22 mouse cellular contexts compared by ENCODE assay signal in the genomic region with DNA sequence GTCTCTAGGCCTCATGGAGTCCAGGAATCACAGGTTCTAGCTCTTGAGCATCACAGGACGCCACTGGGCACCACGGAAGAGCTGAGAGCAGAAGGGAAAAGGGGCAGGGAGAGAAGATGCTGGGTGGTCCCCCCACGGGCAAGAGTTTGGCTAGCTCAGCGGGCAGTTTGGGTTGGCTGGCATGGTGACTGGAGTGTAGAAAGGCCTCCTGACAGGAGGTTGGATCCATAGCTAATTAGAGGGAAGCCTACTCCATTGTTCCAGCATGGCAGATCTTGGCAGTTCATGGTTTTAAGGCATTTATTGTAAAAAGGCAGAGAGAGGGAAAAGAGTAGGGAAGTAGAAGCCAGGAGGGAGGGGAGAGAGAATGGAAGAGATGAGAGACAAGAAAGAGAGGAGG.
DNase-seq lines count a peak whose midpoint lies in the region; ATAC-seq lines count a peak whose summit lies in the region.
"Had no signal": no experiment of that assay in that cellular context is flagged by ENCODE, and none has a peak within 500 bp of the region (broad histone marks: within the 10 kb centered on the region; RNA-seq: fewer than 3 reads in every experiment).

No protein-coding gene starts in this region.

- WGBS in forebrain, embryonic 13.5 days = 62% methylated on average over 4 of the region's 4 CpGs
- 75% methylated on average over 4 of the region's 4 CpGs for WGBS in forebrain, embryonic 11.5 days
- 64% methylated on average over 4 of the region's 4 CpGs for WGBS in hindbrain, embryonic 15.5 days
- 73% methylated on average over 4 of the region's 4 CpGs for WGBS in hindbrain, embryonic 10.5 days
- 66% methylated on average over 4 of the region's 4 CpGs for whole genome bisulfite sequencing in heart, embryonic 12.5 days

- H3K4me2 ChIP-seq in forebrain, embryonic 13.5 days = no peak overlapping the region
- H3K4me2 ChIP-seq in forebrain, embryonic 11.5 days (ENCODE audit: low read depth, low read length, severe bottlenecking) = no peak overlapping the region
- no peak overlapping the region for H3K4me2 ChIP-seq in hindbrain, embryonic 15.5 days
- no peak overlapping the region for H3K4me2 ChIP-seq in heart, embryonic 12.5 days
- H3K4me2 ChIP-seq: heart, embryonic 15.5 days; limb, embryonic 12.5 days; liver, embryonic 11.5 days; lung, embryonic 15.5 days had no signal

- H3K4me1 ChIP-seq in forebrain, embryonic 13.5 days = no peaks in the 10 kb centered on the region
- no peaks in the 10 kb centered on the region for H3K4me1 ChIP-seq in forebrain, embryonic 11.5 days (replicated peaks; ENCODE audit: control insufficient read depth, insufficient read depth, low read length)
- no peaks in the 10 kb centered on the region for H3K4me1 ChIP-seq in hindbrain, embryonic 15.5 days (replicated peaks)
- H3K4me1 ChIP-seq in hindbrain, embryonic 10.5 days (replicated peaks) = no peaks in the 10 kb centered on the region
- no peaks in the 10 kb centered on the region for H3K4me1 ChIP-seq in heart, embryonic 12.5 days (replicated peaks)
- H3K4me1 ChIP-seq: heart, embryonic 15.5 days; limb, embryonic 12.5 days; lung, embryonic 15.5 days; midbrain, embryonic 10.5 days had no signal

- H3K4me3 ChIP-seq in forebrain, embryonic 13.5 days = no peak overlapping the region
- no peak overlapping the region for H3K4me3 ChIP-seq in forebrain, embryonic 11.5 days (ENCODE audit: low read depth, low read length)
- H3K4me3 ChIP-seq in hindbrain, embryonic 15.5 days = no peak overlapping the region
- no peak overlapping the region for H3K4me3 ChIP-seq in hindbrain, embryonic 10.5 days
- H3K4me3 ChIP-seq in heart, embryonic 12.5 days = no peak overlapping the region
- H3K4me3 ChIP-seq: erythroblast, embryonic 14.5 days; heart, embryonic 15.5 days; limb, embryonic 12.5 days; lung, embryonic 15.5 days; midbrain, embryonic 10.5 days had no signal

- H3K9ac ChIP-seq in forebrain, embryonic 13.5 days = no peak overlapping the region
- no peak overlapping the region for H3K9ac ChIP-seq in forebrain, embryonic 11.5 days (ENCODE audit: low read length)
- H3K9ac ChIP-seq in hindbrain, embryonic 15.5 days = no peak overlapping the region
- H3K9ac ChIP-seq in heart, embryonic 12.5 days = no peak overlapping the region
- H3K9ac ChIP-seq: heart, embryonic 15.5 days; limb, embryonic 12.5 days; lung, embryonic 15.5 days had no signal

- no peaks in the 10 kb centered on the region for H3K36me3 ChIP-seq in forebrain, embryonic 13.5 days (ENCODE audit: poor library complexity, severe bottlenecking)
- no peaks in the 10 kb centered on the region for H3K36me3 ChIP-seq in forebrain, embryonic 11.5 days (ENCODE audit: control insufficient read depth, insufficient read depth, low read length)
- H3K36me3 ChIP-seq in hindbrain, embryonic 15.5 days = no peaks in the 10 kb centered on the region
- H3K36me3 ChIP-seq in hindbrain, embryonic 10.5 days = no peaks in the 10 kb centered on the region
- no peaks in the 10 kb centered on the region for H3K36me3 ChIP-seq in heart, embryonic 12.5 days
- H3K36me3 ChIP-seq: heart, embryonic 15.5 days; limb, embryonic 12.5 days; lung, embryonic 15.5 days; midbrain, embryonic 10.5 days had no signal

- no peak for DNase-seq in forebrain, embryonic 11.5 days (ENCODE audit: low spot score)
- no peak for DNase-seq in hindbrain, embryonic 10.5 days (ENCODE audit: low spot score)
- DNase-seq in right cerebral cortex, postnatal 4 days = peak; percentile 4
- no peak for DNase-seq in right cerebral cortex, postnatal 25 days
- DNase-seq: adrenal gland, postnatal 14 days; cerebellum, adult 18-20 months; gastrocnemius, postnatal 14 days; kidney, adult 9 months; kidney, postnatal 10 days; layer of hippocampus, postnatal 36 days; thymus, postnatal 14 days had no signal

- peak; percentile 85 for ATAC-seq in forebrain, embryonic 13.5 days
- no peak for ATAC-seq in forebrain, embryonic 11.5 days (replicated peaks; ENCODE audit: low FRiP score)
- peak; percentile 45; the same call in 1 of the 2 replicates for ATAC-seq in hindbrain, embryonic 15.5 days (ENCODE audit: low FRiP score, low read depth)
- ATAC-seq in heart, embryonic 12.5 days (ENCODE audit: insufficient number of reproducible peaks, low FRiP score) = no peak
- ATAC-seq: intestine, postnatal 0 days had no signal

- no peaks in the 10 kb centered on the region for H3K9me3 ChIP-seq in forebrain, embryonic 13.5 days (replicated peaks)
- no peaks in the 10 kb centered on the region for H3K9me3 ChIP-seq in forebrain, embryonic 11.5 days (ENCODE audit: control insufficient read depth, low read length)
- no peaks in the 10 kb centered on the region for H3K9me3 ChIP-seq in hindbrain, embryonic 15.5 days
- H3K9me3 ChIP-seq in hindbrain, embryonic 10.5 days = no peaks in the 10 kb centered on the region
- no peaks in the 10 kb centered on the region for H3K9me3 ChIP-seq in heart, embryonic 12.5 days (replicated peaks)
- H3K9me3 ChIP-seq: heart, embryonic 15.5 days; limb, embryonic 12.5 days; lung, embryonic 15.5 days; midbrain, embryonic 10.5 days had no signal

- no peak overlapping the region for H3K27ac ChIP-seq in forebrain, embryonic 13.5 days
- no peak overlapping the region for H3K27ac ChIP-seq in forebrain, embryonic 11.5 days (ENCODE audit: low read depth, low read length)
- H3K27ac ChIP-seq in hindbrain, embryonic 15.5 days (replicated peaks) = no peak overlapping the region
- H3K27ac ChIP-seq in hindbrain, embryonic 10.5 days = no peak overlapping the region
- H3K27ac ChIP-seq in heart, embryonic 12.5 days (ENCODE audit: poor library complexity, severe bottlenecking) = no peak overlapping the region
- H3K27ac ChIP-seq: heart, embryonic 15.5 days; limb, embryonic 12.5 days; lung, embryonic 15.5 days; midbrain, embryonic 10.5 days had no signal

- H3K27me3 ChIP-seq in forebrain, embryonic 13.5 days = no peaks in the 10 kb centered on the region
- no peaks in the 10 kb centered on the region for H3K27me3 ChIP-seq in forebrain, embryonic 11.5 days (ENCODE audit: control insufficient read depth, insufficient read depth, low read length)
- H3K27me3 ChIP-seq in hindbrain, embryonic 15.5 days = no peaks in the 10 kb centered on the region
- no peaks in the 10 kb centered on the region for H3K27me3 ChIP-seq in hindbrain, embryonic 10.5 days (ENCODE audit: insufficient read depth, poor library complexity, severe bottlenecking)
- no peaks in the 10 kb centered on the region for H3K27me3 ChIP-seq in heart, embryonic 12.5 days (replicated peaks)
- H3K27me3 ChIP-seq: CH12.LX; heart, embryonic 15.5 days; limb, embryonic 12.5 days; lung, embryonic 15.5 days had no signal

Comparison
In these comparisons a context has a peak if more than half of its experiments do, and no peak if none do; other contexts are left out.
1. ATAC-seq: peak in forebrain, embryonic 13.5 days (single experiment) and hindbrain, embryonic 15.5 days (single experiment); none in forebrain, embryonic 11.5 days (single experiment) and heart, embryonic 12.5 days (single experiment).